Mouse (Mus musculus) hindbrain, embryonic 16.5 days (tissue): Measurements from ENCODE around the gene Mars2. TPM values are rescaled to one million over a fixed set of nuclear protein-coding genes. Genes with fewer than 3 reads are reported as not detected.

Source experiments
- ATAC-seq: fragments of 200-750 bp; cut with Nextera tagmentation; 2 replicates; pipeline ENCODE4 v1.8.0; 2017; ENCODE audit warnings: moderate TSS enrichment, moderate library complexity
- H3K27ac ChIP-seq: fragments of 300-500 bp; sonication (generic); 2 replicates; pipeline ENCODE4 v1.5.1; 2014; ENCODE audit warnings: low read depth, mild to moderate bottlenecking, control low read depth, low read length, moderate library complexity
- H3K27me3 ChIP-seq: fragments of 300-500 bp; sonication (generic); replicated peaks from 2 replicates; pipeline ENCODE4 v1.6.1; 2014; ENCODE audit warnings: low read length; ENCODE audit not compliant: control insufficient read depth, insufficient read depth
- H3K36me3 ChIP-seq: fragments of 300-500 bp; sonication (generic); 2 replicates; pipeline ENCODE4 v1.6.1; 2014; ENCODE audit warnings: mild to moderate bottlenecking, low read length, moderate library complexity, mixed read lengths; ENCODE audit not compliant: control insufficient read depth, insufficient read depth
- H3K4me1 ChIP-seq: fragments of 300-500 bp; sonication (generic); 2 replicates; pipeline ENCODE4 v1.6.1; 2014; ENCODE audit warnings: low read depth, low read length; ENCODE audit not compliant: control insufficient read depth, insufficient read depth
- H3K4me2 ChIP-seq: fragments of 300-500 bp; sonication (generic); 2 replicates; pipeline ENCODE4 v1.6.1; 2014; ENCODE audit warnings: mild to moderate bottlenecking, low read length, control low read depth, moderate library complexity
- H3K4me3 ChIP-seq: fragments of 300-500 bp; sonication (generic); 2 replicates; pipeline ENCODE4 v1.5.1; 2014; ENCODE audit warnings: mild to moderate bottlenecking, low read length, control low read depth, moderate library complexity
- H3K9ac ChIP-seq: fragments of 300-500 bp; sonication (generic); 2 replicates; pipeline ENCODE4 v1.6.1; 2014; ENCODE audit warnings: low read depth, mild to moderate bottlenecking, control low read depth, low read length, moderate library complexity
- H3K9me3 ChIP-seq: fragments of 300-500 bp; sonication (generic); 2 replicates; pipeline ENCODE4 v1.6.1; 2014; ENCODE audit warnings: mild to moderate bottlenecking, low read length, moderate library complexity; ENCODE audit not compliant: control insufficient read depth
- WGBS: fragments of 180-500 bp; shearing (Covaris S2); extraction: QIAGEN DNeasy Blood & Tissue Kit; methylation state at CpG from one replicate; pipeline ENCODE4 v1.1.7; 2014; 5-methylcytosine and 5-hydroxymethylcytosine counted together
- polyA plus RNA-seq: library from polyadenylated mRNA; unstranded; fragments of >200 nt; fragmentation: Nextera tagmentation; extraction: Ambion mirVana; gene quantifications from 2 replicates; pipeline ENCODE4 v1.2.1, GENCODE M21; 2015

Mars2 gene
- polyA plus RNA-seq, 1 experiment from 2014 or later: 3.5 TPM

- Histone ChIP-seq H3K4me2 (no peak overlapping the region), H3K9me3 (no peaks in the 10 kb centered on the region), H3K9ac (no peak overlapping the region), H3K27me3 (no peaks in the 10 kb centered on the region), H3K36me3 (no peaks in the 10 kb centered on the region), H3K4me1 (no peaks in the 10 kb centered on the region), H3K27ac (no peak overlapping the region), H3K4me3 (no peak overlapping the region)
- 64% methylated on average over 11 of the region's 11 CpGs for WGBS
- no peak for ATAC-seq
These were observed 21.7 kb upstream of the Mars2 start for GRCm38 (mm10) chr1:55215185-55215813.

- Histone ChIP-seq H3K9ac (no peak overlapping the region), H3K9me3 (no peaks in the 10 kb centered on the region), H3K4me3 (no peak overlapping the region), H3K36me3 (no peaks in the 10 kb centered on the region), H3K27ac (no peak overlapping the region), H3K4me1 (peaks cover 3% of the 10 kb centered on the region; the same call in 1 of the 2 replicates), H3K27me3 (no peaks in the 10 kb centered on the region), H3K4me2 (no peak overlapping the region)
- no peak for ATAC-seq
- WGBS: 65% methylated on average over 2 of the region's 2 CpGs
These were observed 19.8 kb upstream of the Mars2 start for GRCm38 (mm10) chr1:55217191-55217590.

DNA sequence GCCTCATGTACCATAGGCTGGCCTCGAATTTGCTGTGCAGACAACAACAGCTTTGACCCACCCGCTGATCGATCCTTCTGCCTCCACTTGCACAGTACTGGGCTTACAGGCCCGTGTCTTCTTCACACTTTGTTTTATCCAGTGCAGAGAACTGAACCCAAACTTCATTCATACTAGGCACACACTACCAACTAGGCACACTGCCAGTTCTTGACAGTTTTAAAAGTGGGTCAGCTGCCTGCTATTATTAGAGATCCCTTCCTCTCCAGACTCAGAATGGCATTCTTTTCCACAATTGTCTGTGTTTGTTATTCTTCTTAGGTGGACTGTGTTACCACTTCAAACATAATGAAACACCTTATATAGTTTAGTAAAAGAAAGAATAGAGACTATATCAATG is 15.6 kb upstream of the Mars2 start:
- no peaks in the 10 kb centered on the region for H3K9me3 ChIP-seq
- H3K27me3 ChIP-seq: no peaks in the 10 kb centered on the region
- 61% methylated on average over 4 of the region's 4 CpGs for WGBS

DNA sequence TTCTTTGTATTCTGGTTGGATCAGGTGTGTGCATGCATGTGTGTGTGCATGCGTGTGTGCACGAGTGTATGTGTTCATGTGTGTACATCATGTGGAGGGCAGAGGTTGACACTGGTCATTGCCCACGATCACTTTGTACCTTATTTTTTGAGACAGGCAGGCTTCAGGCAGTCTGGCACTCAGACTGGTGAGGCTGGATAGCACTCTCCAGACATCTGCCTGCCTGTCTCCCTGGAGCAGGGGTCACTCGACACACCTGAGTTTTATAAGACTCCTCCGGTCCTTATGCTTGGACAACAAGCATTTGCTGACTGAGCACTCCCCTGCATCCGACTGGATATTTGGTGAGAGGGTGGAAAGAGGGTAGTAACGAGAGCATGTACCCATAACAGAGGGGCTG is 14.0 kb upstream of the Mars2 start:
- Histone ChIP-seq H3K9ac (no peak overlapping the region), H3K27me3 (no peaks in the 10 kb centered on the region), H3K9me3 (no peaks in the 10 kb centered on the region), H3K4me2 (no peak overlapping the region), H3K27ac (no peak overlapping the region), H3K4me1 (peaks cover 6% of the 10 kb centered on the region), H3K4me3 (no peak overlapping the region), H3K36me3 (no peaks in the 10 kb centered on the region)
- no peak for ATAC-seq
- 88% methylated on average over 7 of the region's 7 CpGs for WGBS

More for the DNA sequence above, 15.6 kb upstream of the Mars2 start:
- Histone ChIP-seq H3K4me3 (no peak overlapping the region), H3K4me1 (peaks cover 6% of the 10 kb centered on the region), H3K27ac (0 out of 2 replicates have a peak overlapping the region, but pooled peaks have one; percentile 18), H3K9ac (no peak overlapping the region), H3K36me3 (no peaks in the 10 kb centered on the region), H3K4me2 (no peak overlapping the region)
- ATAC-seq: peak; percentile 38; the same call in 1 of the 2 replicates

GRCm38 (mm10) chr1:55224111-55224510 is 12.9 kb upstream of the Mars2 start:
- no peaks in the 10 kb centered on the region for H3K36me3 ChIP-seq
- 51% methylated on average over 11 of the region's 11 CpGs for WGBS
- ATAC-seq: peak; percentile 73
- peaks cover 6% of the 10 kb centered on the region for H3K4me1 ChIP-seq
- peak overlapping the region; percentile 48 for H3K4me2 ChIP-seq
- H3K9ac ChIP-seq: no peak overlapping the region; the same call in 1 of the 2 replicates
- no peaks in the 10 kb centered on the region for H3K9me3 ChIP-seq
- H3K27ac ChIP-seq: peak overlapping the region; percentile 3; the same call in 1 of the 2 replicates
- no peaks in the 10 kb centered on the region for H3K27me3 ChIP-seq
- H3K4me3 ChIP-seq: peak overlapping the region; percentile 27; the same call in 1 of the 2 replicates

GRCm38 (mm10) chr1:55225398-55225797 is 11.6 kb upstream of the Mars2 start:
- no peaks in the 10 kb centered on the region for H3K36me3 ChIP-seq
- H3K27ac ChIP-seq: peak overlapping the region; percentile 61
- peak overlapping the region; percentile 45 for H3K9ac ChIP-seq
- peak; percentile 72 for ATAC-seq
- no peaks in the 10 kb centered on the region for H3K9me3 ChIP-seq
- no peaks in the 10 kb centered on the region for H3K27me3 ChIP-seq
- WGBS: 28% methylated on average over 3 of the region's 3 CpGs
- peaks cover 6% of the 10 kb centered on the region for H3K4me1 ChIP-seq
- H3K4me3 ChIP-seq: peak overlapping the region; percentile 27
- peak overlapping the region; percentile 48 for H3K4me2 ChIP-seq

DNA sequence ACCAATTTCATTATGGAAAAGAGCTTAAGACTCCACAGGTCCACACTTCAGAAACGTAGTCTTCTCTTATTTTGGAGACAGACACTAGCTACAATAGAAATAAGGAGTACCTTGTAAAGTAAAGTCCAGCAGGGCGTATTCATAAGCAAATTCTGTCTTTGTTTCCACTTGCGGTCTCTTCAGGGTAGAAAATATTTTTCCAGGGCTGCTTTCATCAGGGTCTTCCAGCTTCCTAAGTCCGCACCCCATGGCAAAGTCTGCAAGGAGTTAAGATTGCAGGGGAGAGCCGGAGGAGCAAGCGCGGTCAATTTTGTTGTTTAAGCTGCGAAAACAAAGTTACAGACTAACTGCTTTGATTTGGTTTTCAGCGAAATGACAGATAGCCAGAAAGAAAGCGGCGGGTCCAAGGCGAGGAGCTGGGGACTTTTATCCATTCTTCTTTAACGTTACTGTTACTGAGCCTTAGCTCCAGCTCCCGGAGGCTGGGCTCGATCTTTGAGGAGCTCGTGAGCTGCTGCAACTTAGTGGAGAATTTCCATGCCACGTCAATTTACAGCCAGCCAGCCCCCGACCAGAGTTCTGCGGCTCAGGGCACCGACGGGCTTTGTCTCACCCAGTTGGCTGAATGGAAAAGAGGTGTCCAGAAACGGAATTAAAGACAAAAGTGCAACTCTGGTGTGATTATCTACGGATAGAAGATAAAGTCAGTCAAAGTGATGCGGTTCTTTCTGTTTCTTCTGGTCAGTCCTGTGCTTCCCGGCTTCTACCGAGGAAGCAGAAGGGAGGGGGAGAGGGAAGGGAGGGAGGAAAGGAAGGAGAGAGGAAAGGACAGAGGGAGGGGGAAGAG is 10.7 kb upstream of the Mars2 start, which contains the start of gene Rftn2:
TSS of gene Rftn2 (minus strand) at position 772 of the 847 bp plus-strand sequence.
- Histone ChIP-seq H3K9ac (peak within 1 kb of the TSS; percentile 52), H3K9me3 (no peaks in the 10 kb centered on the region), H3K4me3 (peak within 1 kb of the TSS; percentile 47), H3K27ac (peak within 1 kb of the TSS; percentile 61), H3K27me3 (no peaks in the 10 kb centered on the region), H3K36me3 (no peaks in the 10 kb centered on the region), H3K4me2 (peak within 1 kb of the TSS; percentile 68), H3K4me1 (peaks cover 6% of the 10 kb centered on the region)
- 2% methylated on average over 26 of the region's 26 CpGs for WGBS
- ATAC-seq: peak; percentile 55; the same call in 1 of the 2 replicates

DNA sequence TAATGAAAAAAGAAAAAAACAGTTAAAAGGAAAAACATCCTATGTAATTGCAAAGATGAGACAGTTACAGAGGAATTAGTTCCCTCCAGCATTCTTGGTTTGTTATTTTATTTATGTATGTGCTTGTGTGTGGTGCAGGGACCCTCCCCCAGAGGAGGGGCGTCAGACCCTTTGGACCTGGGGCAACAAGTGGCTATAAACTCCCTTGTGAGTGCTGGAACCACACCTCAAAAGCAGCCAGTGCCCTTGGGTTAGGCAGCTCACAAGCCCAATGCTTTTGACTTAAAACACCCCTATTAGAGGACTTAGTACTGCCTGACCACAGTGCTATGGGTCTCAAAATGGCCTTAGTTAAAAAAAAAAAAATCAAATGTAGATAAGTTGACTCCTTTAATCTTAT is 9.6 kb upstream of the Mars2 start:
- ATAC-seq: no peak
- peak overlapping the region; percentile 28; the same call in 1 of the 2 replicates for H3K4me2 ChIP-seq
- no peaks in the 10 kb centered on the region for H3K27me3 ChIP-seq
- H3K27ac ChIP-seq: no peak overlapping the region
- H3K4me1 ChIP-seq: peaks cover 3% of the 10 kb centered on the region
- no peaks in the 10 kb centered on the region for H3K9me3 ChIP-seq
- H3K9ac ChIP-seq: no peak overlapping the region
- no peaks in the 10 kb centered on the region for H3K36me3 ChIP-seq
- no peak overlapping the region for H3K4me3 ChIP-seq
- 26% methylated on average over 1 of the region's 1 CpGs for WGBS

GRCm38 (mm10) chr1:55228256-55228884 is 8.6 kb upstream of the Mars2 start:
- Histone ChIP-seq H3K4me1 (peaks cover 3% of the 10 kb centered on the region), H3K27me3 (no peaks in the 10 kb centered on the region), H3K4me2 (no peak overlapping the region), H3K9ac (no peak overlapping the region), H3K36me3 (no peaks in the 10 kb centered on the region), H3K27ac (no peak overlapping the region), H3K4me3 (no peak overlapping the region), H3K9me3 (no peaks in the 10 kb centered on the region)
- 92% methylated on average over 8 of the region's 8 CpGs for WGBS
- no peak for ATAC-seq
